Mouse (Mus musculus) heart, adult 2 months (tissue): ENCODE measurements around the gene Dscaml1. TPM values are rescaled to one million over a fixed set of nuclear protein-coding genes. Genes with fewer than 3 reads are reported as not detected.

Source experiments
- DNase-seq, 2 experiments: peaks; one replicate each; pipeline ENCODE4 v3.0.0; 2021
- H3K27ac ChIP-seq: fragments of 200-600 bp; 2 replicates; pipeline ENCODE4 v1.8.1; 2022
- H3K27me3 ChIP-seq: fragments of 200-500 bp; 2 replicates; pipeline ENCODE4 v1.6.1; 2012; ENCODE audit warnings: mild to moderate bottlenecking, low read length, inconsistent platforms, mixed read lengths; ENCODE audit not compliant: control insufficient read depth, insufficient read depth
- H3K36me3 ChIP-seq: fragments of 200-500 bp; 2 replicates; pipeline ENCODE4 v1.6.1; 2012; ENCODE audit warnings: low read length, inconsistent platforms; ENCODE audit not compliant: control insufficient read depth, insufficient read depth
- H3K4me1 ChIP-seq: fragments of 200-500 bp; 2 replicates; pipeline ENCODE4 v1.6.1; 2011; ENCODE audit warnings: low read length; ENCODE audit not compliant: control insufficient read depth, insufficient read depth
- H3K4me3 ChIP-seq: fragments of 200-600 bp; 2 replicates; pipeline ENCODE4 v1.8.1; 2022
- H3K79me2 ChIP-seq: fragments of 200-500 bp; replicated peaks from 2 replicates; pipeline ENCODE4 v1.6.1; 2012; ENCODE audit warnings: mild to moderate bottlenecking, inconsistent platforms, low read length, moderate library complexity, mixed read lengths; ENCODE audit not compliant: control insufficient read depth, insufficient read depth
- H3K9ac ChIP-seq: fragments of 200-500 bp; 2 replicates; pipeline ENCODE4 v1.6.1; 2012; ENCODE audit warnings: low read depth, mild to moderate bottlenecking, control low read depth, inconsistent platforms, low read length, mixed read lengths
- CTCF ChIP-seq: fragments of 200-600 bp; IDR thresholded peaks from 2 replicates; pipeline ENCODE4 v1.8.1; 2022; ENCODE audit warnings: antibody characterized with exemption, mild to moderate bottlenecking, moderate library complexity
- EP300 ChIP-seq: fragments of 200-500 bp; IDR thresholded peaks from 2 replicates; pipeline ENCODE4 v1.6.1; 2011; ENCODE audit warnings: low read depth, low read length, control low read depth; ENCODE audit not compliant: insufficient read depth
- POLR2A ChIP-seq: fragments of 200-500 bp; IDR thresholded peaks from 2 replicates; pipeline ENCODE4 v1.6.1; 2011; ENCODE audit warnings: mild to moderate bottlenecking, low read depth, low read length, control low read depth; ENCODE audit not compliant: insufficient read depth
- WGBS: fragments of 180-500 bp; shearing (Covaris S2); methylation state at CpG from one replicate; pipeline ENCODE4 v1.1.7; 2018; 5-methylcytosine and 5-hydroxymethylcytosine counted together
- intact Hi-C: fragments of 180-260 bp; cut with DNase I; formaldehyde crosslinking; loops from one replicate; pipeline ENCODE4 v1.15.1; 2025
- polyA plus RNA-seq: library from polyadenylated mRNA; depleted of rRNA; stranded (reverse); fragments of >200 nt; gene quantifications from 2 replicates; pipeline ENCODE4 v1.2.3, GENCODE M21; 2012
- total RNA-seq, 2 experiments: library from RNA; stranded (reverse); gene quantifications; 2 replicates each; pipeline ENCODE4 v1.2.3; 2021

Dscaml1 gene
- total and polyA plus RNA-seq, 3 experiments, result 0.14 TPM; not detected in 2

DNA sequence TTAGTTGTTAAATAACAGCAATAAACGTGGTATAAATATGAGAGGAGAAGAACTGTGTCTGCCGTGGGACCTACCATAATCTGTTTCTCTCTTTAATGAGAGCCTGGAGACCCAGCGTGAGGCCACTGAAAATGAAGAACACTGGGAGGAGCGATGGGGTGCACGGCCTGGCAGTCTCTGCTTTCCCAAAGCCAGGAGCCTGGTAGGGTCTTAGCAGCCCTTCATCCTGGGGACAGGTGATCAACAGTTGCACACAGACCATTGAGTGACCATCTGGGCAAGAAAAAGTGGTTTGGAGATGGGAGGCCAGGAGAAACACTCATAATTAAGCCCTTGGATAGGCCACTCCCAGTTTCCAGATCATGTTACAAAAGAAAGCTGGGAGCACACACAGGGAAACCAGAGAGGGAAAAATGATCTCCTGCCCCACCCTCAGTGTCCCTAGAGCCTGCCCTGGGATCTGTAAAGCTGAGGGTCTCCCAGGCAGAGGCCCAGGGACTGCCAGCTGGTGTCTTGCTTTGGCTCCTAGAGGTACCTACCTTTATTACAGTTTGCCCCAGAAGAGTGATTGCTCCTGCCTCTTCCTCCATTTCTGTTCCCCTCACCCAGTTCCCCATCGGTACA is 39.1 kb downstream of the Dscaml1 start:
- no peak overlapping the region for H3K27ac ChIP-seq
- TF ChIP-seq CTCF (no peak), EP300 (no peak), POLR2A (no peak)
- no peaks in the 10 kb centered on the region for H3K36me3 ChIP-seq
- H3K27me3 ChIP-seq, result no peaks in the 10 kb centered on the region
- 60% methylated on average over 6 of the region's 6 CpGs for WGBS
- H3K79me2 ChIP-seq, result no peaks in the 10 kb centered on the region
- intact Hi-C loops, result no loop called here
- H3K9ac ChIP-seq, result no peak overlapping the region
- H3K4me1 ChIP-seq, result no peaks in the 10 kb centered on the region
- H3K4me3 ChIP-seq, result no peak overlapping the region
- no peak for DNase-seq

GRCm38 (mm10) chr9:45468235-45468634 is 41.8 kb downstream of the Dscaml1 start:
- H3K36me3 ChIP-seq, result no peaks in the 10 kb centered on the region
- intact Hi-C loops, result no loop called here
- H3K27me3 ChIP-seq, result no peaks in the 10 kb centered on the region
- H3K9ac ChIP-seq, result no peak overlapping the region
- TF ChIP-seq CTCF (no peak), POLR2A (no peak), EP300 (no peak)
- no peak for DNase-seq
- 81% methylated on average over 10 of the region's 10 CpGs for WGBS
- no peak overlapping the region for H3K27ac ChIP-seq
- no peaks in the 10 kb centered on the region for H3K4me1 ChIP-seq
- no peak overlapping the region for H3K4me3 ChIP-seq
- no peaks in the 10 kb centered on the region for H3K79me2 ChIP-seq

- no peak for DNase-seq
- Histone ChIP-seq H3K27ac (no peak overlapping the region), H3K36me3 (no peaks in the 10 kb centered on the region), H3K27me3 (no peaks in the 10 kb centered on the region), H3K4me3 (no peak overlapping the region), H3K9ac (no peak overlapping the region), H3K4me1 (no peaks in the 10 kb centered on the region), H3K79me2 (no peaks in the 10 kb centered on the region)
- intact Hi-C loops, result no loop called here
- TF ChIP-seq EP300 (no peak), CTCF (no peak), POLR2A (no peak)
- WGBS, result 76% methylated on average over 10 of the region's 10 CpGs
Observed at GRCm38 (mm10) chr9:45470746-45471471, 44.5 kb downstream of the Dscaml1 start.

DNA sequence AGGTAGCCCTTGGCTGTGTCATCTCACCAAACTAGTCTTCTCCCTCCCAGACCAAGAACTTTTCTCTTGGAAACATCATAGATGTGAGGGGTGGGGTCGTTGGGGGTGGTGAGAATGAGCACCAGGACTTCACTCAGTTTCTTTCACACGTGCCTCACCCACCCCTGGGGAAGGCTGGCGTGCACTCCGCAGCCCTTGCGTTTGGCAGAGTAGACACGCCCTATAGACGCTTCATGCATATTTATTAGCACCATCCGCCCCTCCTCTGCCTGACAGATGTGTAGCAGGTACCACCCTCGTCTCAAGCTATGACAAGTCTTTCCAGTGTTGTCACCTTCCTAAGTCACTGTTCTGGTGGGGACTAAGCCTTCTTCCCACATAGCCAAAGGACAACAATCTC is 45.3 kb downstream of the Dscaml1 start:
- Histone ChIP-seq H3K9ac (no peak overlapping the region), H3K27ac (no peak overlapping the region), H3K79me2 (no peaks in the 10 kb centered on the region), H3K27me3 (no peaks in the 10 kb centered on the region), H3K4me3 (no peak overlapping the region), H3K36me3 (no peaks in the 10 kb centered on the region), H3K4me1 (no peaks in the 10 kb centered on the region)
- TF ChIP-seq CTCF (no peak), EP300 (no peak), POLR2A (no peak)
- no peak for DNase-seq
- intact Hi-C loops, result no loop called here
- 40% methylated on average over 9 of the region's 9 CpGs for WGBS

- Histone ChIP-seq H3K9ac (no peak overlapping the region), H3K27ac (no peak overlapping the region), H3K27me3 (no peaks in the 10 kb centered on the region), H3K4me1 (no peaks in the 10 kb centered on the region), H3K36me3 (no peaks in the 10 kb centered on the region), H3K4me3 (no peak overlapping the region), H3K79me2 (no peaks in the 10 kb centered on the region)
- TF ChIP-seq EP300 (no peak), CTCF (no peak), POLR2A (no peak)
- intact Hi-C loops, result no loop called here
- no peak for DNase-seq
Observed at GRCm38 (mm10) chr9:45474874-45475273, 48.4 kb downstream of the Dscaml1 start.

- TF ChIP-seq CTCF, result no peak
- TF ChIP-seq POLR2A, result no peak
- TF ChIP-seq EP300, result no peak
- Histone ChIP-seq H3K27me3 (no peaks in the 10 kb centered on the region), H3K9ac (no peak overlapping the region), H3K36me3 (no peaks in the 10 kb centered on the region), H3K79me2 (no peaks in the 10 kb centered on the region), H3K4me1 (no peaks in the 10 kb centered on the region), H3K27ac (no peak overlapping the region), H3K4me3 (no peak overlapping the region)
- WGBS, result 80% methylated on average over 9 of the region's 9 CpGs
- intact Hi-C loops, result no loop called here
- DNase-seq, result no peak
Observed at GRCm38 (mm10) chr9:45480936-45481335, 54.5 kb downstream of the Dscaml1 start.
